Mouse (Mus musculus) midbrain, embryonic 13.5 days (tissue): ENCODE results near the gene Igdcc3. TPM values are rescaled to one million over a fixed set of nuclear protein-coding genes. Genes with fewer than 3 reads are reported as not detected.

ENCODE experiments used
- ATAC-seq: fragments of 200-750 bp; cut with Nextera tagmentation; 2 replicates; pipeline ENCODE4 v1.8.0; 2017; ENCODE audit warnings: mild to moderate bottlenecking, moderate TSS enrichment, moderate library complexity
- H3K27ac ChIP-seq: fragments of 300-500 bp; sonication (generic); 2 replicates; pipeline ENCODE4 v1.5.1; 2015; ENCODE audit warnings: inconsistent platforms, mild to moderate bottlenecking, moderate library complexity
- H3K27me3 ChIP-seq: fragments of 300-500 bp; sonication (generic); 2 replicates; pipeline ENCODE4 v1.6.1; 2015; ENCODE audit warnings: mild to moderate bottlenecking, inconsistent platforms
- H3K36me3 ChIP-seq: fragments of 300-500 bp; sonication (generic); 2 replicates; pipeline ENCODE4 v1.6.1; 2015; ENCODE audit warnings: mild to moderate bottlenecking, inconsistent platforms
- H3K4me1 ChIP-seq: fragments of 300-500 bp; sonication (generic); replicated peaks from 2 replicates; pipeline ENCODE4 v1.6.1; 2015; ENCODE audit warnings: inconsistent platforms
- H3K4me2 ChIP-seq: fragments of 300-500 bp; sonication (generic); replicated peaks from 2 replicates; pipeline ENCODE4 v1.6.1; 2015; ENCODE audit warnings: moderate library complexity, mild to moderate bottlenecking, inconsistent platforms
- H3K4me3 ChIP-seq: fragments of 300-500 bp; sonication (generic); replicated peaks from 2 replicates; pipeline ENCODE4 v1.5.1; 2015; ENCODE audit warnings: mild to moderate bottlenecking, inconsistent platforms
- H3K9ac ChIP-seq: fragments of 300-500 bp; sonication (generic); replicated peaks from 2 replicates; pipeline ENCODE4 v1.6.1; 2015; ENCODE audit warnings: mild to moderate bottlenecking, inconsistent platforms
- H3K9me3 ChIP-seq: fragments of 300-500 bp; sonication (generic); 2 replicates; pipeline ENCODE4 v1.6.1; 2016; ENCODE audit warnings: mild to moderate bottlenecking, inconsistent platforms
- WGBS: fragments of 180-500 bp; shearing (Covaris S2); methylation state at CpG from one replicate; pipeline ENCODE4 v1.1.7; 2015; 5-methylcytosine and 5-hydroxymethylcytosine counted together
- polyA plus RNA-seq: library from polyadenylated mRNA; unstranded; fragments of >200 nt; fragmentation: Nextera tagmentation; extraction: Ambion mirVana; gene quantifications from 2 replicates; pipeline ENCODE4 v1.2.1, GENCODE M21; 2015

The Igdcc3 gene
- polyA plus RNA-seq: 23.5 and 25.2 TPM in 2 replicates

- WGBS: under 1% methylated on average over 43 of the region's 48 CpGs
- H3K27ac ChIP-seq: peak within 1 kb of the TSS; percentile 95
- peak within 1 kb of the TSS; percentile 98 for H3K9ac ChIP-seq
- ATAC-seq: peak; percentile 85
- peaks cover 11% of the 10 kb centered on the region for H3K27me3 ChIP-seq
- H3K4me1 ChIP-seq: peaks cover 65% of the 10 kb centered on the region
- peaks cover 20% of the 10 kb centered on the region for H3K36me3 ChIP-seq
- H3K4me2 ChIP-seq: peak within 1 kb of the TSS; percentile 73
- no peaks in the 10 kb centered on the region for H3K9me3 ChIP-seq
- peak within 1 kb of the TSS; percentile 97 for H3K4me3 ChIP-seq
These were observed at the start of gene Igdcc3 for GRCm38 (mm10) chr9:65140936-65141305. Gene Igdcc3 (plus strand): TSS chr9:65141189.

- 0 out of 2 replicates have a peak, but pooled peaks have one; percentile 34 for ATAC-seq
- H3K36me3 ChIP-seq: no peaks in the 10 kb centered on the region
- H3K4me3 ChIP-seq: no peak overlapping the region
- H3K9me3 ChIP-seq: no peaks in the 10 kb centered on the region
- H3K4me2 ChIP-seq: no peak overlapping the region
- no peak overlapping the region for H3K9ac ChIP-seq
- WGBS: 29% methylated on average over 6 of the region's 6 CpGs
- H3K4me1 ChIP-seq: peaks cover 16% of the 10 kb centered on the region
- no peaks in the 10 kb centered on the region for H3K27me3 ChIP-seq
- 0 out of 2 replicates have a peak overlapping the region, but pooled peaks have one; percentile 17 for H3K27ac ChIP-seq
These were observed 46.8 kb upstream of the Igdcc3 start for GRCm38 (mm10) chr9:65094237-65094636.

GRCm38 (mm10) chr9:65100991-65101685 lies 39.9 kb upstream of the Igdcc3 start, which contains the start of gene Igdcc4:
Gene Igdcc4 (plus strand): TSS chr9:65101486.
- H3K27me3 ChIP-seq: no peaks in the 10 kb centered on the region
- H3K9ac ChIP-seq: peak within 1 kb of the TSS; percentile 94
- peak within 1 kb of the TSS; percentile 85 for H3K4me3 ChIP-seq
- H3K9me3 ChIP-seq: 0 out of 2 replicates have a peak, but pooled peaks cover 5% of the 10 kb centered on the region
- 1% methylated on average over 34 of the region's 76 CpGs for WGBS
- peak within 1 kb of the TSS; percentile 88 for H3K27ac ChIP-seq
- H3K4me2 ChIP-seq: peak within 1 kb of the TSS; percentile 95
- peaks cover 33% of the 10 kb centered on the region for H3K4me1 ChIP-seq
- ATAC-seq: peak; percentile 10; the same call in 1 of the 2 replicates
- H3K36me3 ChIP-seq: no peaks in the 10 kb centered on the region

GRCm38 (mm10) chr9:65101686-65102376 lies 39.2 kb upstream of the Igdcc3 start:
- 0 out of 2 replicates have a peak, but pooled peaks cover 5% of the 10 kb centered on the region for H3K9me3 ChIP-seq
- WGBS: under 1% methylated on average over 39 of the region's 39 CpGs
- H3K9ac ChIP-seq: peak overlapping the region; percentile 94
- H3K27me3 ChIP-seq: no peaks in the 10 kb centered on the region
- peak overlapping the region; percentile 95 for H3K4me2 ChIP-seq
- H3K4me3 ChIP-seq: peak overlapping the region; percentile 85
- H3K4me1 ChIP-seq: peaks cover 33% of the 10 kb centered on the region
- ATAC-seq: peak; percentile 72
- H3K36me3 ChIP-seq: no peaks in the 10 kb centered on the region
- H3K27ac ChIP-seq: peak overlapping the region; percentile 88

- Histone ChIP-seq H3K4me2 (peak overlapping the region; percentile 95), H3K9me3 (0 out of 2 replicates have a peak, but pooled peaks cover 5% of the 10 kb centered on the region), H3K4me3 (peak overlapping the region; percentile 85), H3K27ac (peak overlapping the region; percentile 88), H3K27me3 (no peaks in the 10 kb centered on the region), H3K4me1 (peaks cover 33% of the 10 kb centered on the region), H3K36me3 (no peaks in the 10 kb centered on the region), H3K9ac (peak overlapping the region; percentile 94)
- WGBS: under 1% methylated on average over 36 of the region's 36 CpGs
- peak; percentile 77 for ATAC-seq
These were observed 38.4 kb upstream of the Igdcc3 start for GRCm38 (mm10) chr9:65102377-65103172.

- WGBS: 17% methylated on average over 8 of the region's 8 CpGs
- H3K9ac ChIP-seq: peak overlapping the region; percentile 94
- H3K9me3 ChIP-seq: 0 out of 2 replicates have a peak, but pooled peaks cover 5% of the 10 kb centered on the region
- H3K27me3 ChIP-seq: no peaks in the 10 kb centered on the region
- H3K36me3 ChIP-seq: no peaks in the 10 kb centered on the region
- peaks cover 33% of the 10 kb centered on the region for H3K4me1 ChIP-seq
- ATAC-seq: peak; percentile 22; the same call in 1 of the 2 replicates
- peak overlapping the region; percentile 88 for H3K27ac ChIP-seq
- peak overlapping the region; percentile 85 for H3K4me3 ChIP-seq
- peak overlapping the region; percentile 95 for H3K4me2 ChIP-seq
These were observed 37.7 kb upstream of the Igdcc3 start for GRCm38 (mm10) chr9:65103173-65103752.

- Histone ChIP-seq H3K36me3 (no peaks in the 10 kb centered on the region), H3K27me3 (no peaks in the 10 kb centered on the region), H3K9me3 (no peaks in the 10 kb centered on the region), H3K4me3 (no peak overlapping the region), H3K27ac (no peak overlapping the region), H3K4me2 (no peak overlapping the region), H3K4me1 (peaks cover 52% of the 10 kb centered on the region), H3K9ac (no peak overlapping the region)
- ATAC-seq: no peak
- WGBS: 94% methylated on average over 4 of the region's 4 CpGs
These were observed 34.2 kb upstream of the Igdcc3 start for GRCm38 (mm10) chr9:65106821-65107220.

GRCm38 (mm10) chr9:65107893-65108292 lies 33.1 kb upstream of the Igdcc3 start:
- 83% methylated on average over 1 of the region's 1 CpGs for WGBS

GRCm38 (mm10) chr9:65109132-65110072 lies 31.6 kb upstream of the Igdcc3 start:
- H3K4me1 ChIP-seq: peaks cover 30% of the 10 kb centered on the region
- H3K9ac ChIP-seq: peak overlapping the region; percentile 46
- peak overlapping the region; percentile 94 for H3K27ac ChIP-seq
- 5% methylated on average over 24 of the region's 24 CpGs for WGBS
- H3K9me3 ChIP-seq: no peaks in the 10 kb centered on the region
- H3K27me3 ChIP-seq: no peaks in the 10 kb centered on the region
- ATAC-seq: peak; percentile 94
- peak overlapping the region; percentile 15 for H3K4me3 ChIP-seq
- H3K36me3 ChIP-seq: peaks cover 10% of the 10 kb centered on the region
- peak overlapping the region; percentile 43 for H3K4me2 ChIP-seq

More at GRCm38 (mm10) chr9:65107893-65108292, 33.1 kb upstream of the Igdcc3 start:
- Histone ChIP-seq H3K4me1 (peaks cover 43% of the 10 kb centered on the region), H3K4me3 (no peak overlapping the region), H3K27me3 (no peaks in the 10 kb centered on the region), H3K36me3 (no peaks in the 10 kb centered on the region), H3K9ac (no peak overlapping the region), H3K4me2 (no peak overlapping the region), H3K27ac (no peak overlapping the region), H3K9me3 (no peaks in the 10 kb centered on the region)
- ATAC-seq: no peak

GRCm38 (mm10) chr9:65111698-65112097 lies 29.3 kb upstream of the Igdcc3 start:
- Histone ChIP-seq H3K9ac (no peak overlapping the region), H3K4me3 (no peak overlapping the region), H3K4me1 (peaks cover 27% of the 10 kb centered on the region), H3K4me2 (no peak overlapping the region), H3K27ac (no peak overlapping the region), H3K27me3 (no peaks in the 10 kb centered on the region), H3K36me3 (peaks cover 32% of the 10 kb centered on the region), H3K9me3 (no peaks in the 10 kb centered on the region)
- 87% methylated on average over 5 of the region's 5 CpGs for WGBS
- no peak for ATAC-seq
